Mouse (Mus musculus): ENCODE results near the gene Zfp385b. TPM values are rescaled to one million over a fixed set of nuclear protein-coding genes. Genes with fewer than 3 reads are reported as not detected.

Gene Zfp385b
- polyA plus RNA-seq, 1 experiment from 2014 or later: 2.6 TPM

DNA sequence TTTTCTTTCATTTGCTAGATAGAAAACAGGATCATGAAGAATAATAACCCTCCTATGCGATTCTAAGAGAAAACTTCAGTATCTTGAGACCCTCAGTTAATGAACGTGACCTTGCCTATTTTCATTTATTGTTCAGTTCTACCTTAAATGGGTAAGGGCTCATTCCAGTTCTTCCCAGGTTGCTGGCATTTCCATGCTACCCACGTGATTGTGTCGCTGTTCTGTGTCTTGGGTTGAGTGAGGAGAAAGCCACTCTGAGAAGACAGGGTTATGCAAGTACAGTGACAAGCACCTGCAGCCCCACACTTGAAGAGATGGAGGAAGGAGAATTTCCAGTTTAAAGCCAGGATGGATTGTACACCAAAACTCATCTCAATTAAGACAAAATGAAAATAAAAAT, 98.6 kb downstream of the Zfp385b start:
- H3K27ac ChIP-seq: no peak overlapping the region
- H3K9me3 ChIP-seq: no peaks in the 10 kb centered on the region
- no peaks in the 10 kb centered on the region for H3K36me3 ChIP-seq
- no peak for DNase-seq (ENCODE audit: low spot score)
- no peaks in the 10 kb centered on the region for H3K27me3 ChIP-seq (ENCODE audit: insufficient read depth, poor library complexity, severe bottlenecking)
- 81% methylated on average over 4 of the region's 4 CpGs for WGBS
- H3K4me1 ChIP-seq: no peaks in the 10 kb centered on the region
- no peak overlapping the region for H3K4me3 ChIP-seq

DNA sequence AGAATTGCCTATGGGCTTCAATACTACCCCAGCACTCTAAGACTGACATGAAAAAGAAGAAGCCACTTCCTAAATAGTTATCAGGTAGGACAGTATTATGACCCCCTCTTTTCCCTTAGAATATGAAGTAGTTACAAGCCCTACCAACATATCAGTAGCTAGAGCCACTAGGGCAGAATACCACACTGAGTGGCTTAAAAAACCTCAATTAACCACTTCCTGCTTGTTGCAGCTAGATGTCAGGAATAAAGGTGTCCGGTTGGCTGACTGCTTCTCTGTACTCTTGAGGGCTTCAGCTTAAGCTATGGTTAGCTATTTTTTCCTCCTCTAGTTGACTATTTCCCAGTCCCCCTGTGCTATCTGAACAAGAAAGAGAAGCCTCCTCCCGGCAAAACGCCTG, 103.1 kb downstream of the Zfp385b start:
- no peaks in the 10 kb centered on the region for H3K36me3 ChIP-seq
- WGBS: 77% methylated on average over 3 of the region's 3 CpGs
- no peaks in the 10 kb centered on the region; the same call in 1 of the 2 replicates for H3K27me3 ChIP-seq (ENCODE audit: insufficient read depth, poor library complexity, severe bottlenecking)
- no peak overlapping the region for H3K4me3 ChIP-seq
- no peaks in the 10 kb centered on the region for H3K4me1 ChIP-seq
- no peak for DNase-seq (ENCODE audit: low spot score)
- no peaks in the 10 kb centered on the region for H3K9me3 ChIP-seq
- H3K27ac ChIP-seq: no peak overlapping the region

DNA sequence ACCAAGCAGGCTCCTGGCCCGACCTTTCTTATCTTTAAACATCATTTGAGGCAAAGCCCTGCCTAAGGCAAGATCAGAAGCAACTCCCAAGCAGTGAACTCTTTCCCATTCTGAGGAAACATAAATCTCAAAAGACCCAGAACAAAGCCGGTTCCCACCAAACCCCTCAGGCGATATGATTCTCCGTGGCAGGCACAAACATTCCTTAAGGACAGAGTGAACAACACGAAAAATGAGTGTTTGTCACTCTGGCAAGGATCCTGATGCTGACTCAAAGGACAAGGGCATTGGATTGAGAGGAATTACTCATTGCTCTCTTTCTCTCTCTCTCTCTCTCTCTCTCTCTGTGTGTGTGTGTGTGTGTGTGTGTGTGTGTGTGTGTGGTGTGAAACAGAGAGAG, 105.6 kb downstream of the Zfp385b start:
- no peak overlapping the region for H3K27ac ChIP-seq
- no peaks in the 10 kb centered on the region for H3K4me1 ChIP-seq
- H3K27me3 ChIP-seq (ENCODE audit: insufficient read depth, poor library complexity, severe bottlenecking): no peaks in the 10 kb centered on the region; the same call in 1 of the 2 replicates
- no peak overlapping the region for H3K4me3 ChIP-seq
- 57% methylated on average over 5 of the region's 5 CpGs for WGBS
- no peaks in the 10 kb centered on the region for H3K36me3 ChIP-seq
- H3K9me3 ChIP-seq: no peaks in the 10 kb centered on the region
- no peak for DNase-seq (ENCODE audit: low spot score)

DNA sequence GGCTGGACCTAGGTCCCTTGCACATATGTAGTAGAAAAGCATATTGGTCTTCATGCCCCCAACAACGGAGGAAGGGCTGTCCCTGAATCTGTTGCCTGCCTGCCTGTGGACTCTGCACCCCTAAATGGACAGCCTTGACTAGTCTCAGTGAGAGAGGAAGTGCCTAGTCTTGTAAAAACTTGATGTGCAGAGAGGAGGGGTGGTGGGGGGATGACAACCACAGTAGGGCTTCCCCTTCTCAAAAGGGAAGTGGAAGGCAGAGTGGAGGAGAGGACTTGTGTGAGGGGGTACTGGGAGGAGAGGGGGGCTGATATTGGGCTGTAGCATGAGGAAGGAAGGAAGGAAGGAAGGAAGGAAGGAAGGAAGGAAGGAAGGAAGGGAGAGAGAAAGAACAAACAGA, 107.7 kb downstream of the Zfp385b start:
- no peaks in the 10 kb centered on the region for H3K9me3 ChIP-seq
- no peak overlapping the region for H3K4me3 ChIP-seq
- H3K36me3 ChIP-seq: no peaks in the 10 kb centered on the region
- no peaks in the 10 kb centered on the region for H3K4me1 ChIP-seq
- DNase-seq (ENCODE audit: low spot score): no peak
- no peak overlapping the region for H3K27ac ChIP-seq
- H3K27me3 ChIP-seq (ENCODE audit: insufficient read depth, poor library complexity, severe bottlenecking): no peaks in the 10 kb centered on the region; the same call in 1 of the 2 replicates
- 64% methylated on average over 1 of the region's 1 CpGs for WGBS

DNA sequence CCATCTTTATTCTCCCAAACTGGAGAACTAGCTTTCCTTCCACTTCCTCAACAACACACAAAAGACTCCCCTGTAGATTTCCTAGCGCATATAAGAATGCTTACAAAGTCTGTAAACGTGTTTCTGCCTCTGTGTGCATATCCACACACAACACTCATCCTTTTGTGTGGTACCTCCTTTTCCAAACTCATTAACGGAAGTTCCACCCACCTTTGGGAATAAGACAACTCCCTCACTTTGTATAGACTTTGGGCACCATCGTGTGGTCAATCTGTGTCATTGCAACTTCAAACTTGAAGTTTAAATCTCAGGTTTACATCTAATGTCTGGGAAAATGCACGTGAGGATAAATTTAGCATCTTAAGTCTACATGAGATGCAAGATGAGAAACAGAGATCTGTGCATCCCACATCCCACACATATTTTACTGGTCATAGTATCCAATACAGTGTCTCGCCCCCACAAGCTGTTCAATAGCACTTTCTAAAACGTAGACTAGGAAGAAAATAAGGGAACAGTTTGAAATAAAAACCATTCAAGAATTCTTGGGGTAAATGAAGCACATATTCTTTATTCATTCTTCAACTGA, 110.1 kb downstream of the Zfp385b start:
- Histone ChIP-seq H3K36me3 (no peaks in the 10 kb centered on the region), H3K4me3 (no peak overlapping the region), H3K27ac (no peak overlapping the region), H3K9me3 (no peaks in the 10 kb centered on the region), H3K27me3 (ENCODE audit: insufficient read depth, poor library complexity, severe bottlenecking) (no peaks in the 10 kb centered on the region; the same call in 1 of the 2 replicates), H3K4me1 (no peaks in the 10 kb centered on the region)
- DNase-seq (ENCODE audit: low spot score): no peak
- 28% methylated on average over 7 of the region's 7 CpGs for WGBS

DNA sequence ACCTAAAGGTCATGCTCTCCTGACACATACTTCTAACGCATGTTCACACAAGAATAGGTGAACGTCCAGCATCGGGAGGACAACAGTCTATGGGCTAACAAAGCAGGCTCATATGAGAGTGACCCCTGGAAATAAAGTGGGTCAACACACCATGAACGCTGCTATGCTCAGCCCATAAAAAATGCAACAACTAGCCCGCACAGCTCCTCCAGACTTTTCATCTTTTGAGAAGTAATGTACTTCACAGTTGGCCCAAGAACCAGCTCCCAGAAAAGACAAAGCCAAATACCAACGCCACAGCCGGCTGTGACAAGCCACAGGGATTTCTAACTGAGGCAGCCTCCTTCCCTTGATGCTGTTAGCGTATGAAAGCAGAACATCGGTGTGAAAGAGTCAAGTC, 112.3 kb downstream of the Zfp385b start:
- Histone ChIP-seq H3K4me3 (no peak overlapping the region), H3K27me3 (ENCODE audit: insufficient read depth, poor library complexity, severe bottlenecking) (no peaks in the 10 kb centered on the region), H3K36me3 (no peaks in the 10 kb centered on the region), H3K27ac (no peak overlapping the region), H3K4me1 (no peaks in the 10 kb centered on the region), H3K9me3 (no peaks in the 10 kb centered on the region)
- WGBS: 79% methylated on average over 9 of the region's 9 CpGs
- DNase-seq (ENCODE audit: low spot score): no peak

DNA sequence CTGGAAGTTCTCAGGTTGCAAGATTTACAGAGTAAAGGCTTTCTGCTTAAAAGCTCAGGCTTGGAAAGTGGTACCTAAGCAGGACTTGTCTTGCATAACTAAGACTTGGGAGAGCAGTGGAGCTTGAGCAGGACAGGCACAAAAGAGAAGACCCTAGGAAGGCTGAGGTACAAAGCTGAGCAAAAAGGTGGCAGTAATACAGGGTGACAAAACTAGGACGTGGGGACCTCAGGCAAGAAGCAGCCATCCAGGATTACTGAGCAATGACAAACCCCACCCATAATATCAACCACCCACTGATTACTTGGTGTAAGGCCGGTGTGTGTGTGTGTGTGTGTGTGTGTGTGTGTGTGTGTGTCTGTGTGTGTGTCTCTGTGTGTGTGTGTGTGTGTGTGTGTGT, 114.0 kb downstream of the Zfp385b start:
- DNase-seq (ENCODE audit: low spot score): no peak
- Histone ChIP-seq H3K27ac (no peak overlapping the region), H3K4me1 (no peaks in the 10 kb centered on the region), H3K4me3 (no peak overlapping the region), H3K9me3 (no peaks in the 10 kb centered on the region), H3K27me3 (ENCODE audit: insufficient read depth, poor library complexity, severe bottlenecking) (no peaks in the 10 kb centered on the region), H3K36me3 (no peaks in the 10 kb centered on the region)
- 76% methylated on average over 2 of the region's 2 CpGs for WGBS

DNA sequence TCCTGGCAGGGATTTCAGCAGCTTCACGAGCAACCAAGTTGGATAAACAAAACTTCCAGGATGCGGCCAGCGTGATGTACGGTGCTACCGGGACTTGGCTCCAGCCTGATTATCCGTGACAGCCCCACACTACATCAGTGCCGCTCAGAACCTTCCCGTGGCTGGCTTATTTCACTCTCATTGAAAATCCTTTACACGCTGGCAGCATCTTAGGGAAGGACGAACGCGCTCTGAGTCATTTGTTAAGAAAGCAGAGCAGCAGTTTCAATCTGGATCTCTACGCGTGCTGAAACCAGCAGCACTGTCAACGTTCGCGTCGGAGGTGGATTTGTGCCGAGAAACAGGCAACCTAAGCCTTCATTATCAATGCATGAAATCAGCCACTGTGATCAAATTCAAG, 116.4 kb downstream of the Zfp385b start:
- H3K4me1 ChIP-seq: no peaks in the 10 kb centered on the region
- no peak for DNase-seq (ENCODE audit: low spot score)
- H3K9me3 ChIP-seq: no peaks in the 10 kb centered on the region
- H3K27me3 ChIP-seq (ENCODE audit: insufficient read depth, poor library complexity, severe bottlenecking): no peaks in the 10 kb centered on the region
- WGBS: 63% methylated on average over 19 of the region's 19 CpGs
- H3K36me3 ChIP-seq: no peaks in the 10 kb centered on the region
- no peak overlapping the region for H3K27ac ChIP-seq
- no peak overlapping the region for H3K4me3 ChIP-seq

DNA sequence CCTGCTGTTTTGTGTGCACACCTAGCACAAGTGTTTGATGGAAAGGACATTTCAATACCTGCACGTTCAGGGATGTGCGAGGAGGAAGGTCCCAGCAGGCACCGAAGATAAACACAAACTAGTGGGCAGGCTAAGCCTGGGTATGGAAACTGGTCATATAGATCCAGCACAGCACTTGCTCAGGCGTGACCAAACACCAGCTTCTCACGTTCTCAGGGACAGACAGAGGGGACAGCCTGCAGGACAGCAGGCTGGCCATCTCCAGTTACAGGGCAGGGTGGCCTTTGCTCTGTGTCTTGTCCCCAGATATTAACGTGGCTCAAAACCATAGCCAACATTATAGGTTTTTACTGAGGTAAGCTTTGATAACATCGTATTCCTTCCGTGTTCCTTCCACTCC, 128.3 kb downstream of the Zfp385b start:
- Histone ChIP-seq H3K36me3 (no peaks in the 10 kb centered on the region), H3K4me1 (no peaks in the 10 kb centered on the region), H3K27ac (no peak overlapping the region), H3K9me3 (no peaks in the 10 kb centered on the region), H3K4me3 (no peak overlapping the region), H3K27me3 (ENCODE audit: insufficient read depth, poor library complexity, severe bottlenecking) (no peaks in the 10 kb centered on the region)
- DNase-seq (ENCODE audit: low spot score): no peak
- WGBS: 73% methylated on average over 8 of the region's 8 CpGs

DNA sequence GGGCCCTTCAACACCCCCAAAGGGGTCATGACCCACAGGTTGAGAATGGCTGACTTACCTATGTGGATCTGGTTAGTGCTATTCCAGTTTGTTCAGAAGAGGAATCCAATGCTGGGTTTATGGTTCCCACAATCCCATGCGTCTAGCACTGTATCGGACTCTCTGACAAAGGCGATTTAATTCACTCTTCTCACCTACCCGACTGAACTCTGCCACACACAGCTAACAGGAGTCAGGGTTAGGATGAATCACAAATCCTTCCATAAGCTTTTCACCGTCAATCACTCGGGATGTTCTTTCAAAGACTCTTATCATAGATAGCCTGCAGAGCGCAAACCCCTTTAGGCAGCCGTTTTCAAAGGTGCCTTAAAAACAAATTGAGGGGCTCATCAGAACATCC, 129.1 kb downstream of the Zfp385b start:
- H3K27me3 ChIP-seq (ENCODE audit: insufficient read depth, poor library complexity, severe bottlenecking): no peaks in the 10 kb centered on the region
- no peak for DNase-seq (ENCODE audit: low spot score)
- 54% methylated on average over 8 of the region's 8 CpGs for WGBS

DNA sequence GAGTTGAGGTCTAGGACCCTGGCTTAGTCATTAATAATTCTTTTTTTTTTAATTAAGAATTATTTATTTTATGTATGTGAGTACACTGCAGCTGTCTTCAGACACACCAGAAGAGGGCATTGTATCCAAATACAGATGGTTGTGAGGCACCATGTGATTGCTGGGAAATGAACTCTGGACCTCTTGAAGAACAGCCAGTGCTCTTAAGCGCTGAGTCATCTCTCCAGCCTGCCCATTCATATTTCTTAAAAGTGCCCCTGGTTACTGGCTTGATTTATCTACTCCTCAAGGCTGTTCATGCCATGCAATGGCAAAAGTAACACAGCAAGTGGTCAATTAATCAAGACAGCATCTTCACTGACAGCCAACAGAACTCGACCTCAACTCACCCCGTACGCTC, 130.8 kb downstream of the Zfp385b start:
- no peak overlapping the region for H3K4me3 ChIP-seq
- DNase-seq (ENCODE audit: low spot score): no peak
- 83% methylated on average over 4 of the region's 4 CpGs for WGBS

More for the DNA sequence above, 129.1 kb downstream of the Zfp385b start:
- no peak overlapping the region for H3K4me3 ChIP-seq
- H3K4me1 ChIP-seq: no peaks in the 10 kb centered on the region
- H3K36me3 ChIP-seq: no peaks in the 10 kb centered on the region
- H3K27ac ChIP-seq: no peak overlapping the region
- no peaks in the 10 kb centered on the region for H3K9me3 ChIP-seq

DNA sequence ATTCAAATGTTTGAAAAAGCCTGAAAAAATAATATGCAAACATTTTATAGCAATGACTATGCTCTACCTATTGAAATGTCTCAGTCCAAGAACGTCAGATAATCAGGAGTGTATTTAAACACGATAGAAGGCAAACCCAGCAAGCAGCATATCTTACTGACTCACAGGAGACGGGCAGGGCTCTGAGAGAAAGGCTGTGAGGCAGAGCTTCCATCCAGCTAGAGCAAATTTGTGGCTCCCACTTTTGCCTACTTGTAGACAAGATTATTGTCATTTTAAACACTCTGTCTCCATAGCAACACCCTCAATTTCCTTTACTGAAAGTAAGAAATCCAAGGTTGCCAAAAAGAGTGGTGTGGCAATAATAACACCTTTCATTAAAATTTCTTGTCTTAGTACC, 135.4 kb downstream of the Zfp385b start:
- Histone ChIP-seq H3K27me3 (ENCODE audit: insufficient read depth, poor library complexity, severe bottlenecking) (no peaks in the 10 kb centered on the region), H3K4me3 (no peak overlapping the region), H3K4me1 (no peaks in the 10 kb centered on the region), H3K36me3 (no peaks in the 10 kb centered on the region), H3K9me3 (no peaks in the 10 kb centered on the region), H3K27ac (no peak overlapping the region)
- WGBS: 77% methylated on average over 3 of the region's 3 CpGs
- DNase-seq (ENCODE audit: low spot score): no peak

More for the DNA sequence above, 130.8 kb downstream of the Zfp385b start:
- H3K4me1 ChIP-seq: no peaks in the 10 kb centered on the region
- H3K9me3 ChIP-seq: no peaks in the 10 kb centered on the region
- no peaks in the 10 kb centered on the region for H3K27me3 ChIP-seq (ENCODE audit: insufficient read depth, poor library complexity, severe bottlenecking)
- H3K36me3 ChIP-seq: no peaks in the 10 kb centered on the region
- no peak overlapping the region for H3K27ac ChIP-seq

DNA sequence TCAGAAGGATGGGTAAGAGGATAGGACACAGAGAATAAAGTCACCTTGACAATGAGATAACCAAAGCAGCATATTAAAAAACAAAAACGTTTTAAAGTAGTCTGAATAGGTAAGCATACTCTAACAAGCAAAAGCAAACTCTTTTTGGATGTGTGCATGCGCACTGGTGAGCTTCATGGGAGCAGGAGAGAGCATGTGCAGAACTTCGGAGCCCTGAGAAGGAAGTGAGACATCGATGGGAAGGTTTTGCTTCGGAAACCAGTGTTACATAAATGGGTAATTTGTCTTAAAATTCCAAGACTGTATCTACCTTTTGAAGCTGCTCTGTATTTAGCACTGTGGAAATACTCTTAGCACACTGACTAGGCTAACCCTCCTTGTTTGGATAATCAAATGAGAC, 137.2 kb downstream of the Zfp385b start:
- no peak overlapping the region for H3K27ac ChIP-seq
- H3K4me3 ChIP-seq: no peak overlapping the region
- no peaks in the 10 kb centered on the region for H3K27me3 ChIP-seq (ENCODE audit: insufficient read depth, poor library complexity, severe bottlenecking)
- 80% methylated on average over 5 of the region's 5 CpGs for WGBS
- no peaks in the 10 kb centered on the region for H3K4me1 ChIP-seq
- DNase-seq (ENCODE audit: low spot score): no peak
- H3K36me3 ChIP-seq: no peaks in the 10 kb centered on the region
- H3K9me3 ChIP-seq: no peaks in the 10 kb centered on the region

DNA sequence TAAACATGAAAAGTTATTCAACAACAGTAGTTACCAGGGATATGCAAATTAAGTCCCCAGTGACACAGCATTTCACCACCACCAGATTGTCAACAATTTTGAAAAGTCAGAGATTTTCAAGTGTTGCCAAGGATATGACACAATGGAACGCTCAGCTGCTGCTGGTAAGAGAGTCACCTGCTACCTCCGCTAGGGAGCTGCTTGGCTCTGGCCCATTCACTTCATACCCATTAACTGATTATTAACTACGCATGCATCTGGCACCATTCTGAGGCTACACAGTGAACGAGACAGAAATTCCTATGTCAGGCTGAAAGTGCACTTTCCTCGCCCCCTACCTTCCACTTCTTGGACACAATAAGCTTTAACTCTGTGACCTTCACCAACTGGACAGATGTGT, 137.7 kb downstream of the Zfp385b start:
- no peaks in the 10 kb centered on the region for H3K4me1 ChIP-seq
- H3K27ac ChIP-seq: no peak overlapping the region
- no peaks in the 10 kb centered on the region for H3K27me3 ChIP-seq (ENCODE audit: insufficient read depth, poor library complexity, severe bottlenecking)
- no peak overlapping the region for H3K4me3 ChIP-seq
- no peaks in the 10 kb centered on the region for H3K9me3 ChIP-seq
- 76% methylated on average over 5 of the region's 5 CpGs for WGBS
- no peak for DNase-seq (ENCODE audit: low spot score)
- H3K36me3 ChIP-seq: no peaks in the 10 kb centered on the region
